22 mouse cellular contexts compared by ENCODE assay signal in genomic region chr3:41059249-41059648, GRCm38 (mm10). TPM values are rescaled to one million over a fixed set of nuclear protein-coding genes. Genes with fewer than 3 reads are reported as not detected.
A peak's percentile ranks its signal among the peaks of the same experiment; 100 is the strongest.
DNase-seq lines count a peak whose midpoint lies in the region.
"Had no signal": no experiment of that assay in that cellular context is flagged by ENCODE, and none has a peak within 500 bp of the region (broad histone marks: within the 10 kb centered on the region; RNA-seq: fewer than 3 reads in every experiment).

No protein-coding gene starts in this region.

- peaks cover 5% of the 10 kb centered on the region; the same call in 1 of the 2 replicates for H3K4me1 ChIP-seq in brown adipose tissue, adult 24 weeks (ENCODE audit: control insufficient read depth, insufficient read depth, insufficient read length, low read length)
- H3K4me1 ChIP-seq: embryonic facial prominence, embryonic 10.5 days; embryonic facial prominence, embryonic 12.5 days had no signal

- peak; percentile 8 to 16 for DNase-seq in frontal cortex, postnatal 36 days (ENCODE audit: low spot score in 2 of 2)
- DNase-seq in frontal cortex, postnatal 14 days (ENCODE audit: low spot score in 2 of 2), result no peak
- peak; percentile 25 for DNase-seq in right cerebral cortex, adult 18-20 months
- no peak for DNase-seq in right cerebral cortex, postnatal 4 days
- DNase-seq in brain, adult 2 months (ENCODE audit: low read depth, low spot score), result peak; percentile 44
- no peak for DNase-seq in embryo, embryonic 9.5 days (ENCODE audit: extremely low spot score)
- DNase-seq: adrenal gland, adult 2 months; adrenal gland, postnatal 10 days; adrenal gland, postnatal 25 days; cerebellum, adult 11 months; cerebellum, adult 18-20 months; cerebellum, adult 8-10 months; cerebellum, adult 9-11 months; cerebellum, postnatal 14 days; cerebellum, postnatal 36 days; embryo, embryonic 11 days; forebrain, postnatal 0 days had no signal

- no peak overlapping the region for H3K4me3 ChIP-seq in brown adipose tissue, adult 24 weeks (ENCODE audit: insufficient read depth, low read depth, low read length)
- H3K4me3 ChIP-seq: embryonic facial prominence, embryonic 10.5 days; embryonic facial prominence, embryonic 12.5 days; forebrain, embryonic 13.5 days; forebrain, embryonic 15.5 days had no signal

- H3K27ac ChIP-seq in brown adipose tissue, adult 24 weeks (replicated peaks; ENCODE audit: low read depth, low read length), result peak overlapping the region; percentile 60; the same call in 1 of the 2 replicates
- H3K27ac ChIP-seq: embryonic facial prominence, embryonic 10.5 days; embryonic facial prominence, embryonic 12.5 days; forebrain, embryonic 13.5 days; forebrain, embryonic 15.5 days had no signal

RNA-seq across cellular contexts. Expression of gene Pgrmc2, which starts 23.6 kb away (rescaled TPM):
- 70.7 and 98.3 TPM in 2 replicates for polyA plus RNA-seq in brown adipose tissue, adult 24 weeks (2012; ENCODE audit: insufficient read depth, insufficient read length, missing spikeins)

Comparison
In these comparisons a context has a peak if more than half of its experiments do, and no peak if none do; other contexts are left out.
1. DNase-seq: peak in frontal cortex, postnatal 36 days (2 of 2), right cerebral cortex, adult 18-20 months (single experiment) and brain, adult 2 months (single experiment); none in frontal cortex, postnatal 14 days (0 of 2), right cerebral cortex, postnatal 4 days (single experiment) and embryo, embryonic 9.5 days (single experiment).